Comparison of ENCODE assay signal across 17 mouse cellular contexts in the genomic region with DNA sequence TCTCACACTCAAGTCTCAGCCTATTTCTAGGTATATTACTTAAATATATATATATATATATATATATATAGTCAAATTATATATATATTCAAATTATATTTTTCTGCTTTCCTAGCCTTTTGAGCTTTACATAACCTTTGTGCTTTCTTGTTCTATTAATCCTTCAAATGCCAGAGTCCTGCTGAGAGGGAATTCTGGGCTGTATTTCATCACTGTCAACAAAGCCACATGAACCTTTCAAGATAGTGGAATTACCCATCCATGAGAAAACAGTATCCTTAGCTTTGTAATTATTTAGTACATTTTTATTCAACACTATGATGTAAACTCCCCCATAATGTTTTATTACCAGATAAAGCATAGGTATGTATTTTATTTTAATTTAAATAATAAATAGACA.
"Had no signal": no experiment of that assay in that cellular context is flagged by ENCODE, and none has a peak within 500 bp of the region (broad histone marks: within the 10 kb centered on the region; RNA-seq: fewer than 3 reads in every experiment).

No protein-coding gene starts in this region.

- DNase-seq: gastrocnemius, postnatal 14 days; gastrocnemius, postnatal 36 days; heart, adult 11 months; heart, adult 2 months; heart, postnatal 14 days; heart, postnatal 36 days; kidney, adult 11 months; kidney, adult 2 months; kidney, adult 9 months; kidney, postnatal 14 days; kidney, postnatal 36 days; layer of hippocampus, adult 9-11 months; layer of hippocampus, postnatal 36 days; left cerebral cortex, postnatal 4 days had no signal

- ATAC-seq: hindbrain, postnatal 0 days; intestine, embryonic 16.5 days; liver, embryonic 12.5 days had no signal
